Comparison of ENCODE assay signal across 8 mouse cellular contexts in the genomic region with DNA sequence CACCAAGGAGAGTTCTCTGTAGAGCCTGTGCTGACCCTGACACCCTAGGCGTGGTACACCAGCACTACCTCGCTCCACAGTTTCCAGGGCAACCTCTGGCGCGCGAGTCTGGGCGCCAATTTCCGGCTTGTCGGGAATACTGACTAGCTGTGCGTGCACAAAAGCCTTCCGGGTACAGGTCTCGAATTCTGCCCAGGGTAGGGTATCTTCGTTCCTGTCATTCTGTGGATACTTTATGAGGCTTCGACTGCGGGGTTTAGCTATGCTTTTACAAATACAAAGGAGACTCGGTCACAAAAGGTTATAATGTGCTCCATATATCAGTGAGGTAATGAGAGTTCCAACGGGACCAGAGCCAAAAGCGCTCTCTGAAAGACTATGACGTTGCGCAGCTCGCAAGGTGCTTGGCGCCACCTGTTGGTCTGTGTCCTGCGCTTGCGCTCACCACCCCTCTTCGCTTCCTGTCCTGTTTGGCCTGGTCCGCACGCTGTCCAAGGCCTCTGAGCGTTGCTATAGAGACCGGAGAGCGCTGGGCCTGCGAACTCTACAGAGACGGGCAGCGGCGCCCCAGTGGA. TPM values are rescaled to one million over a fixed set of nuclear protein-coding genes. Genes with fewer than 3 reads are reported as not detected.
DNase-seq lines count a peak whose midpoint lies in the region; ATAC-seq and TF ChIP-seq lines count a peak whose summit lies in the region.

A gene (minus strand): TSS at position 153 of the 575 bp plus-strand sequence.
A gene (plus strand): TSS at position 265 of the 575 bp plus-strand sequence.

- peak; percentile 97 for ATAC-seq in forebrain, embryonic 14.5 days
- peak; percentile 93 for ATAC-seq in neutrophil, adult 5-6 weeks (ENCODE audit: extremely low read depth, insufficient number of reproducible peaks, low FRiP score, poor library complexity, severe bottlenecking)

- intact Hi-C loops in heart, postnatal 25 days (cut with DNase I) = loop anchor here (1.0 to 10.0 kb wide), 4 partner anchors 24 to 164 kb away; a partner anchor contains a TSS

- H3K27me3 ChIP-seq in forebrain, embryonic 14.5 days (replicated peaks; ENCODE audit: control insufficient read depth, insufficient read depth, low read length) = no peaks in the 10 kb centered on the region

- H3K9ac ChIP-seq in forebrain, embryonic 14.5 days (ENCODE audit: low read length) = peak within 1 kb of the TSS; percentile 74

- H3K9me3 ChIP-seq in forebrain, embryonic 14.5 days (replicated peaks; ENCODE audit: control insufficient read depth, low read length) = no peaks in the 10 kb centered on the region

- WGBS in forebrain, embryonic 14.5 days = under 1% methylated on average over 33 of the region's 33 CpGs
- WGBS in lung, adult 2 months = under 1% methylated on average over 33 of the region's 33 CpGs

- peak within 1 kb of the TSS; percentile 68 for H3K27ac ChIP-seq in forebrain, embryonic 14.5 days (ENCODE audit: low read depth, low read length)

- 0 out of 2 replicates have a peak, but pooled peaks cover 6% of the 10 kb centered on the region for H3K4me1 ChIP-seq in forebrain, embryonic 14.5 days (ENCODE audit: control insufficient read depth, insufficient read depth, low read length)
- peaks cover 6% of the 10 kb centered on the region for H3K4me1 ChIP-seq in lung, adult 2 months (ENCODE audit: control insufficient read depth, insufficient read depth, low read length)

- peak; percentile 88 for TF ChIP-seq CTCF in lung, adult 2 months (IDR thresholded peaks at IDR 0.05; ENCODE audit: insufficient read depth, low read length)

- H3K4me3 ChIP-seq in forebrain, embryonic 14.5 days (ENCODE audit: low read depth, low read length) = peak within 1 kb of the TSS; percentile 62
- peak within 1 kb of the TSS; percentile 67 for H3K4me3 ChIP-seq in lung, adult 2 months (replicated peaks; ENCODE audit: extremely low read depth, low read depth, low read length)

- H3K36me3 ChIP-seq in forebrain, embryonic 14.5 days (ENCODE audit: control insufficient read depth, insufficient read depth, low read length) = peaks cover 41% of the 10 kb centered on the region

- peak within 1 kb of the TSS; percentile 90 for H3K4me2 ChIP-seq in forebrain, embryonic 14.5 days (ENCODE audit: low read length)

- peak; percentile 95 for DNase-seq in ES-CJ7 (ENCODE audit: low read depth, low spot score)
- DNase-seq in cerebellum, adult 11 months = peak; percentile 92
- DNase-seq in forebrain, embryonic 14.5 days (ENCODE audit: low spot score) = peak; percentile 96
- peak; percentile 87 for DNase-seq in heart, postnatal 25 days (ENCODE audit: low spot score)
- DNase-seq in layer of hippocampus, adult 18-20 months (ENCODE audit: low spot score in 2 of 2) = peak; percentile 90 to 96
- DNase-seq in lung, adult 2 months = peak; percentile 92
- DNase-seq in thymus, adult 18-20 months = peak; percentile 70 to 81

- TF ChIP-seq POLR2A in lung, adult 2 months (IDR thresholded peaks at IDR 0.05; ENCODE audit: borderline replicate concordance, extremely low read depth, low read depth, low read length) = peak; percentile 79; the same call in 1 of the 2 replicates

RNA-seq across cellular contexts. Expression of the first gene that starts in this region (rescaled TPM):
- polyA plus RNA-seq in forebrain, embryonic 14.5 days (2014; fragmentation: Nextera tagmentation; extraction: Ambion mirVana) = 9.6 and 10.0 TPM in 2 replicates
- 1 to 10 TPM; 3.0 to 3.7 TPM for total RNA-seq in heart, postnatal 25 days (2021)
- total RNA-seq in layer of hippocampus, adult 18-20 months (2021) = 1 to 10 TPM; 5.9 to 7.2 TPM
- 14.9 TPM in 2 replicates for polyA plus RNA-seq in lung, adult 2 months (2012; rRNA removed)
- 5.9 and 15.6 TPM in 2 replicates for total RNA-seq in neutrophil, adult 5-6 weeks (2017)

RNA-seq across cellular contexts. Expression of the second gene that starts in this region (rescaled TPM):
- polyA plus RNA-seq in forebrain, embryonic 14.5 days (2014; fragmentation: Nextera tagmentation; extraction: Ambion mirVana) = 35.1 and 35.6 TPM in 2 replicates
- 10 to 100 TPM in 1 of 2 experiments, 1 to 10 TPM in 1; 9.1 to 11.8 TPM for total RNA-seq in heart, postnatal 25 days (2021)
- 10 to 100 TPM; 28.5 to 31.6 TPM for total RNA-seq in layer of hippocampus, adult 18-20 months (2021)
- polyA plus RNA-seq in lung, adult 2 months (2012; rRNA removed) = 5.7 and 6.3 TPM in 2 replicates
- 37.4 and 52.8 TPM in 2 replicates for total RNA-seq in neutrophil, adult 5-6 weeks (2017)

Comparison
In these comparisons a context has a peak if more than half of its experiments do, and no peak if none do; other contexts are left out.
1. Peak in every context shown above with its lines: DNase-seq, ATAC-seq, H3K4me3 ChIP-seq and H3K27ac ChIP-seq.